Mouse (Mus musculus): ENCODE results near the gene Ksr1.

Gene Ksr1

GRCm38 (mm10) chr11:79148783-79149182, 2.6 kb upstream of the Ksr1 start:
- in situ Hi-C loops (cut with MboI, MseI), result loop anchor here (10.0 kb wide), 2 partner anchors 74 to 614 kb away; partner anchors contain the start of genes Ift20 and Tnfaip1

- in situ Hi-C loops (cut with MboI, MseI), result loop anchor here (10.0 kb wide), 2 partner anchors 71 to 611 kb away; partner anchors contain the start of genes Ift20 and Tnfaip1
Measured at GRCm38 (mm10) chr11:79145283-79146265, 633 bp downstream of the Ksr1 start.

DNA sequence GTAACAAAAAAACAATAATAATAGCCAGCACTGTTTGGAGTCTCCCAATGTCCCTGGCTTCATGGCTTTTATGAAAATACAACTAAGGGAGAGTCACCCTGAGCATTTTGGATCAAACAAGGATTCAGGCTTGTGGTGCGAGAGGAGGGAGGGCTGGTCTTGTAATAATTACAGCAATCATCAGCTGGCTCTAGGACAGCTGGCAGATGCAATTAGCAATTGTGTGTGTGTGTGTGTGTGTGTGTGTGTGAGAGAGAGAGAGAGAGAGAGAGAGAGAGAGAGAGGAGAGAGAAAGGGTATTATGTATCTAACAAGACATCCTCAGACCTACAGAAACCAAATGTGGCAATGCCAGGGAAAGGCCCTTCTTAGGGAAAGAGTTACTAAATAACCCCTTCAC, 1.5 kb downstream of the Ksr1 start:
- in situ Hi-C loops (cut with MboI, MseI), result loop anchor here (10.0 kb wide), 2 partner anchors 70 to 610 kb away; partner anchors contain the start of genes Ift20 and Tnfaip1

DNA sequence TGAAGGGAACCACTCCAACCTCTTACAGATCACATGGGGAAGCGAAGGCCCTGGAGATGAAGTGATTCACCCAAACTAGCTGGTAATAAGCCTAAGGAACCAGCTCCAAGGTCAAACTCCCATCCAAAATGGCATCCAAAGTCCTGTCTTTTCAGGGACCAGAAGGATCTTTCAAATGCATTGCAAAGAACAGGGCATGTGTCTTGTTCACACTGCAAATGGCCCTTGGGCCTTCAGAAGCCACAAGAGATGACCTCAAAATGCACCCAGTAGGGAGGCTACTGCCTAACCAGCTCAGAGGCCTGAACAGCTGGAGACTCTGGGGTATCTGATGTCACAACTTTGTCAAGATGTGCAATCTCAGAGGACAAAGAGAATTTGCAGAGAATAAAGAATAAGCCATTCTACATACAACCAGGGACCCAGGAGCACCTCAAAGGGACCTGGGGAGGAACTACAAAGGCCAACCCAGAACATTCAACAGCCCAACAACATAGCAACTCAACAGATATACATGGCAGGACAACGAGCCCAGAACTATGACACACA, 2.1 kb downstream of the Ksr1 start:
- in situ Hi-C loops (cut with MboI, MseI), result loop anchor here (10.0 kb wide), 2 partner anchors 69 to 609 kb away; partner anchors contain the start of genes Ift20 and Tnfaip1

- in situ Hi-C loops (cut with MboI, MseI), result loop anchor here (10.0 kb wide), 2 partner anchors 69 to 609 kb away; partner anchors contain the start of genes Ift20 and Tnfaip1
Measured at GRCm38 (mm10) chr11:79143322-79143721, 2.9 kb downstream of the Ksr1 start.

DNA sequence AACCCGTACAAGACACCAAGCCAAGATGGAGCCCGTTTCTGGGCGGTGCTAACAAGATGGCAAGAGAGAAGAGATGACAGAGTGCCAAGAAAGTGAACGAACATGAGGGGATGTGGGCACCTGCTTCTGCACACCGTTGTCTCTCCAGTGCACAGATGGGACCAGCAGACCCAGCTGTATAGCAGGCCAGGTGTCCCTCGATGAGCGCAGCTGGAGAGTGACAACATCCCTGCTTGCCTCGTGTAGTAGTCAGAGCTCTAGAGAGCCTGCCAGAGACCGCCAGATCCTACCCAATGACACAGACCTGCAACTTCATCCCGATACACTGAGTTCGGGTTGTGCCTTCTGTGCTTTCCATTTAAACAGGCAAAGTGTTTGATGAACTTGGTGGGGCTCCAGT, 3.8 kb downstream of the Ksr1 start:
- in situ Hi-C loops (cut with MboI, MseI), result loop anchor here (10.0 kb wide), 2 partner anchors 68 to 608 kb away; partner anchors contain the start of genes Ift20 and Tnfaip1

DNA sequence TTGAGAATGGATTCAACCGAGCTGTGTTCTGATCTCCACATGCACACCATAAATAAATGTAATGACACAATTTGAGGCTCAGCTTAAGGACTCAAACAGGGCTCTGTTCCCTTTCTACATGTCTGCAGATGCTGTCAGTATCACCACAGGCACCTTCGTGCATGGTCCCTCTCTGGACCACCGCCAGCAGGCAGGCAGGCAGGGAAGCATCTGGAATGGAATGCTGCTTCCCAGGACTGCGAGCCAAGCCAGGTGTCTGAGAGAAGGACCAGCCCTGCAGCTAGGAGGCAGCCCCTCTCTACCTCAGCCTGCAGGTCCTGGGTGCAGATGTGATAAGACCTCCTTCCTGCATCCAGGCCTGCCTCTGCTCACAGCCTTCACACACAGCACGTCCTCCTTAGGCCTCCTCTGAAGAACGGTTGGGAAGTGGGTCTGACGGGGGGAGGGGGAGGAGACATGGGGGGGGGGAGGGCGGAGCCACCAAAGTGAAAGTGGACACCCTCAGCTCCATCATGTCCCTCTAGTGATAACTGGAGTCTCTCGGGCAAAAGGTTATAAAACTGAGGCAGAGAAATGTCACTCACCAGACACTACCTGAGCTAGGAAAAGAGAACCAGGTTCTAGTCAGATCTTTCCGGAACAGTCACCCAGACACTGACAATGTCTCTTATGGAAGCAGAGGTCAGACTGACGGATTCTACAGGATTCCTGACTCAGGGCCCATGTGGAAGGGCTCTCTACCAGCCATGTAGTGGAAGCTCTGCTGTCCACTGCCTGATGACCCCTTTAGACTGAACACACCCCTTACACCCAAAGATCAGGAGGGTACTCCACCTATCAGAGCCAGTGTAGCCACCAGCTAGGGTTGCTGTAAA, 4.7 kb downstream of the Ksr1 start:
- in situ Hi-C loops (cut with MboI, MseI), result loop anchor here (10.0 kb wide), 2 partner anchors 67 to 607 kb away; partner anchors contain the start of genes Ift20 and Tnfaip1

DNA sequence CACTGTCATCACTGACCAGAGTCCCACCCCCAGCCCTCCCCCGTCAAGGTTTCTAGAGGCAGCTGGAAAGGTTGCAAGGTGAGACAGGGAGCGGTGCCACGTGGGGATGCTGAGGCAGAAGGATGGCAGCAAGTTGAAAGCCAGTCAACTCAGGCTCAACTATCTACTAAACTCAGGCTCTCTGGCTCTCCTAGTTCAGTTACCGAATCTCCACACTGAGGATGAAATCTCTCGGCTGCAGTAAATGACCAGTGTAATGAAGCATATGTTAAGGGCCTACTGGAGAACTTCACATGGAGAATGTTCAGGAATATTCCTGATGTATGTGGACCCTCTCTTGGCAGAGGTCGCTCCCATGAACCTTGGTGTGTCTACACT, 5.7 kb downstream of the Ksr1 start:
- in situ Hi-C loops (cut with MboI, MseI), result loop anchor here (10.0 kb wide), 2 partner anchors 66 to 606 kb away; partner anchors contain the start of genes Ift20 and Tnfaip1

DNA sequence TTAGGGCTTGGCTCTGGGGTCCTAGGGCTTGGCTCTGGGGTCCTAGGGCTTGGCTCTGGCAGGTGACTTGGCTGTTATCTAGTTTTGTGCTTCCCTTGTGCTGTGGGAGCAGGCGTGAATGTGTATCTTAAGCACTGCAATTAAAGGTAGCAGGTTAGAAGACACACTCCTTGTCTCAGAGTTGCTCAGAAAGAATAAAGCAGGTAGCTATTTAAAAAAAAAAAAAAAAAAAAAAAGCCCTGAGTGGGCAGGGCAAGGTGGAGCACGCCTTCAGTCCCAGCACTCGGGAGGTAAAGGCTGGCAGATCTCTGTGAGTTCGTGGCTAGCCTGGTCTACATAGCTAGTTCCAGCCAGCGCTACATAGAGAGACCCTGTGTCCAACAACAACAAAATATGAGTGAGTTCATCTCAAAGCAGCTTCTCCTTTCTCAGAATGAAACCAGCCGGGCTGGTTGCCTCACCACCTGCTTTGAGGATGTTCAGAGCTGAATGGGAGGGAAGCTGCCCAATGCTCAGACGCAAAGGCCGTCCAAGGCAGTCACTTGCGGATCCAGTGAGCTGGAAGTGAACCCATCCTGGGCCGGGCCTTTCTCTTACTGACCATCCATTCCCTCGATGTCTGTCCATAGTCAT, 6.2 kb downstream of the Ksr1 start:
- in situ Hi-C loops (cut with MboI, MseI), result loop anchor here (10.0 kb wide), 3 partner anchors 65 to 955 kb away; partner anchors contain the start of genes Ift20, Rab34, Rpl23a and Tnfaip1

- in situ Hi-C loops (cut with MboI, MseI), result loop anchor here (10.0 kb wide), 1 partner anchor 954 kb away; the partner anchor contains the start of genes Rab34 and Rpl23a
Measured at GRCm38 (mm10) chr11:79138621-79139020, 7.6 kb downstream of the Ksr1 start.

DNA sequence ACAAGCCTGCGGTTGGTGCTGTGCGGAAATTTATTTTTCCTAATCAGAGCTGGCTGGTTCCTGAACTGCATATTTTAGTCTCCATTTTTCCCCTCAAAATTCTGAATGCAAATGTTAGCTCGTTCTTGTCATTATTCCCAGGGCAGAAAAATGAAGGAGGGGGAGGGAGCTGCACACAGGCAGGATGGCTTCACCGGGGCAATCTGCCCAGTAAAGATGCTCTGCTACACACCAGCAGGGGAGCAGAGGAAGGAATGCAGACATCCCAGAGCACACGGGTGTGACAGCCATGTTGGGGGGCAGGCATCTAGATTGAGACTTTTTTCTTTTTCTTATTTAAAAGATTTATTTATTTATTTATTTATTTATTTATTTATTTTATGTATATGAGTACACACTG, 9.0 kb downstream of the Ksr1 start:
- in situ Hi-C loops (cut with MboI, MseI), result loop anchor here (10.0 kb wide), 1 partner anchor 952 kb away; the partner anchor contains the start of genes Rab34 and Rpl23a

DNA sequence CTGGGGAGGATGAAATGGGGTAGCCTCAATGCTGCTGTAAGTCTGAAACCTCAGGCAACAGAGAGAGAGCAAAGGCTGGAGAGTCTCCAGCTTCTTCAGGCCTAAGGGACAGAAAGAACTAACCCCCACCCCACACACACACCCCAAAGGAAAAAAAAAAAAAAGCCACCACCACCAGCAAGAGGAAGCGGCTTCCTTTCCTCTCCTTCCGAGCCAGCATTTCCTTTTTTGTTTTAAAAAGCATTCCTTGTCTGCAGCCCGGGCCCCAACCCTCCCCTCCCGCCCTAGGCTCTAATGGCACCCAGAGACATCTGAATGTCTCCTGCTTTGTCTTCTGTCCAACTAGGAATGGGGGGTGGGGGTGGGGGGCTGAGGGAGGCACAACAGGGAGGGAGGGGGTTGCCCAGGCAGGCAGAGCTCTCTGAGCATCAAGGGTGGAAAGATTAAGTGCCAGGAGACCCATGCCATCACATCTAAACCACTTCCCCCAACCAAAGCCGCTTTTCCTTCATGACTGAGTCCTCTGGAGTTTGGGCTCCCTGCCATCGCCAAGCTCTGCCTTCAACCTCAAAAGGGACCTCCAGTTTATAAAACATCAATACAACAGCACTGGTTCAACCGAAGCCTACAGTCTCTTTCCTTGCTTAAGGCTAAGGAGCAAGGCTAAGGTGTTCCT, 10.4 kb downstream of the Ksr1 start:
- in situ Hi-C loops (cut with MboI, MseI), result loop anchor here (10.0 kb wide), 1 partner anchor 951 kb away; the partner anchor contains the start of genes Rab34 and Rpl23a

- in situ Hi-C loops (cut with MboI, MseI), result loop anchor here (10.0 kb wide), 1 partner anchor 950 kb away; the partner anchor contains the start of genes Rab34 and Rpl23a
Measured at GRCm38 (mm10) chr11:79135105-79135503, 11.1 kb downstream of the Ksr1 start.

DNA sequence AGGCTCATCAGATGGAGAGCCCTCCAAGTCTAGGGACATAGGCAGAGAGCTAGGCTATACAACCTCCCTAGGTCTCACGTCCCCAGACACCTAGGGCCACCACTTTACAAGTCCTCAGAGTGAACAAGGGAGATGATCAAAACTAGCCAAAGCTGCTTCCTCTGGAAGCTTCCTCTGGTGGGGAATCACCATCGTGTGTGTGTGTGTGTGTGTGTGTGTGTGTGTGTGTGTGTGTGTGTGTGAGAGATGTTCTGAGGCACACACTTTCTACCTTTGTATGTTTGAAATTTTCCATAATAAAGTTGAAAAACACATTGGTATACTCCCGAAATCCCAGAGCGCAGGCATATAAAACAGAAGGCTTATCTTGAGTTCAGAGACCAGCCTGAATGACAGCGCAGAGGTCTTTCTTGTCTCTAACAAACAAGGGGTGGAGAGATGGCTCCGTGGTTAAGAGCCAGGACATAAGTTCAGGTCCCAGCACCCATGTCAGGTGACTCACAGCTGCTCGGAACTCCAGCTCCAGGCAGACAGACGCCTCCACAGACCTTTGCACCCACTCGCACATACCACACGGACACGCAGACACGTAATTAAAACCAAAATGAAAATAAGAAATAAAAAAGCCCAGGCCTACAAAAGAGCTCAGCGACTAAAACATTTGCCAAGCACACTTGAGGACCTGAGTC, 11.6 kb downstream of the Ksr1 start:
- in situ Hi-C loops (cut with MboI, MseI), result loop anchor here (10.0 kb wide), 1 partner anchor 950 kb away; the partner anchor contains the start of genes Rab34 and Rpl23a

DNA sequence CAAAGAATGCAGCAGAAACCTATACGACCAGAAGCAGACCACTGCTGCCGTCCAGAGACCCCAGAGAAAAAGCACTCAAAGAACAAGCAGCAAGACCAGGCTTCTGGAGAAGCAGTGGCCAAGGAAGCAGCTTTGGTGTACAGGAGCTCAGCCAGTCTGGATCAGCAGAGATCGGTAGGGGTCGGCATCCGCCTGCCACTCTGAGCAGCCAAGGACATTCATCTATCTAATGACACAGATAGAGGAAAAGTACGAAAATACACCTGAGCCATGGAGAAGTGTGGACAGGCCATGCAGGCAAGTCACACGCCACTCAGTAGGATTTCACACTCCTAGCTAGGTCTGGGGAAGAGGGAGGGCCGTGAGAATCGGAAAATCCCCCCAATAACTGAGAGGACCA, 12.2 kb downstream of the Ksr1 start:
- in situ Hi-C loops (cut with MboI, MseI), result loop anchor here (10.0 kb wide), 1 partner anchor 949 kb away; the partner anchor contains the start of genes Rab34 and Rpl23a

DNA sequence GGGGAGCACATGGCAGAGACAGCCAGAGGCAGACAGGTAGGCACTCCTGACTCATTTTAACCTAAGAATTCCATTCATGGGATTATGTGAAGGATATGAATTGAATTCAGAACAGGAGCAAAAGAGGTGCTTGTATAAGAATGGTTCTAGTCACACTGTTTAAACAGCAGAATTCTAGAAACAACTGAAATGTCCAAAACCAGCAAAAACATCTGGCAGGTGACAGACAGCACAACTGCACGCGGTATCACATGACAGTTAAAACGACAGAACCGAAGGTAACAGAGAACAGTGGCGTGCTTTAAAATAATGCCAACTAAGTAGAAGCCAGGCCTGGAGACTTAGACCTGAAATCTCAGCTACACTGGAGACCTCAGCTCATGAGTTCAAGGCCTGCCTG, 13.2 kb downstream of the Ksr1 start:
- in situ Hi-C loops (cut with MboI, MseI), result loop anchor here (10.0 kb wide), 1 partner anchor 948 kb away; the partner anchor contains the start of genes Rab34 and Rpl23a

GRCm38 (mm10) chr11:79131949-79132411, 14.2 kb downstream of the Ksr1 start:
- in situ Hi-C loops (cut with MboI, MseI), result loop anchor here (10.0 kb wide), 1 partner anchor 947 kb away; the partner anchor contains the start of genes Rab34 and Rpl23a

Data from T-helper 2 cell (primary cell).